Mouse (Mus musculus): ENCODE data around the gene Krt17.
"Not testable (repeated sequence)": the region's sequence is repeated elsewhere in the genome, so short reads cannot be mapped to it uniquely, and the experiment has no call there.

The Krt17 gene

GRCm38 (mm10) chr11:100262058-100262980, 1.5 kb upstream of the Krt17 start:
- no peak for DNase-seq (ENCODE audit: low spot score)

- no peak for DNase-seq (ENCODE audit: low spot score)
Measured at GRCm38 (mm10) chr11:100261235-100261605, 391 bp upstream of the Krt17 start.

GRCm38 (mm10) chr11:100259079-100259478, 1.8 kb downstream of the Krt17 start:
- no peak for DNase-seq (ENCODE audit: low spot score)

- DNase-seq (ENCODE audit: low spot score), result no peak
Measured at GRCm38 (mm10) chr11:100257967-100258366, 2.9 kb downstream of the Krt17 start.

- DNase-seq (ENCODE audit: low spot score), result no peak
Measured at GRCm38 (mm10) chr11:100255514-100255913, 5.3 kb downstream of the Krt17 start.

DNA sequence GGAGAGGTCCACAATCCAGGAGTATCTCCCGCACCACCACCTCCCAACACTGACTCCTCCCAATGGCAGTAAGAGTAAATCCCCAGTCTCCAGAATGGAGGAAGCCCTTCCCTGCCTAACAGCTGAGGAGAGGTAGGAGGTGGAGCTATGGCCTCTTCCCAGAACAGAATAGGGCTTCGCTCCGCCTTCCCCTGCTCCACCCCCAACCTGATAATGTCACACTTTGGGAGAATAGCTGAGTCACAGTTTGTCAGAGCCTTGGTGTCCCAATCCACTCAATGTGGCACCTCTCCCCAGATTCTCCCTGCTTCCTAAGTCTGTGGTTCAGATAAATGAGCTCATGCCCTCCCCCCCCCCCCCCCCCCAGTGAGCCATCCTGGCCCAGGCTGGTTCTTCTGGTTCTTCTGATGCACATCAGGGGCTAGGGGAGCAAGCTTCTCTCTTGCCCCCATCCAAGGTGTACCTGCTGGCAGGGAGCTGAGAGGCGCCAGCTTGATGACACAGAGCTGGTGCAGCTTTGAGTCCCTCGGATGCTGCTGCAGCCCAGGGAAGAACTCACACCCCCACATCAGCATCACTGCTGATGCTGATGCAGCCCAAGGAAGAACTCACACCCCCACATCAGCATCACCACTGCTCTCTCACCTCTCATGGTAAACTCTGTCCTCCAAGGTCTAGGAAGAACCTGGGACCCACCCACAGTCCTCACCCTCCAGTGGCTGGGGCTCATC, 6.3 kb downstream of the Krt17 start:
- no peak for DNase-seq (ENCODE audit: low spot score)

GRCm38 (mm10) chr11:100248852-100249465, 11.9 kb downstream of the Krt17 start, which contains the start of gene Krt16:
Gene Krt16, minus strand, starts transcription at chr11:100248902.
- DNase-seq (ENCODE audit: low spot score), result no peak

DNA sequence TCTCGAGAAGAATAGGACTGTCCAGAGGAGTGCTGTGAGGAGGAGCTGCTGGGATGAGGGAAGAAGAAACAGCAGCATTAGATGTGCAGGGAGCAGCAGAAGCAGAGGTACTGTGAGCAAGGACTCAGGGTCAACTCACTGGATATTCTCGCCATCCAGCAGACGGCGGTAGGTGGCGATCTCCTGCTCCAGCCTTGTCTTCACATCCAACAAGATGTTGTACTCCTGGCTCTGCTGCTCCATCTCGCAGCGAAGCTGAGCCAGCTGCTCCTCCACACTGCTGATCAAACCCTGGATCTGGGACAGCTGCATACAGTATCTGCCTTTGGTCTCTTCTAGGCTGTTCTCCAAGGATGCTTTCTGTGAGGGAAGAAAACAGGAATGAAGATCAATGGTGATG, 14.4 kb downstream of the Krt17 start:
- not testable (repeated sequence) for DNase-seq (ENCODE audit: low spot score)

GRCm38 (mm10) chr11:100240272-100240671, 20.6 kb downstream of the Krt17 start:
- not testable (repeated sequence) for DNase-seq (ENCODE audit: low spot score)

GRCm38 (mm10) chr11:100221741-100222140, 39.1 kb downstream of the Krt17 start:
- DNase-seq (ENCODE audit: low spot score), result no peak

GRCm38 (mm10) chr11:100219304-100219703, 41.5 kb downstream of the Krt17 start:
- DNase-seq (ENCODE audit: low spot score), result no peak

- DNase-seq (ENCODE audit: low spot score), result no peak
Measured at GRCm38 (mm10) chr11:100208542-100208941, 52.3 kb downstream of the Krt17 start.

GRCm38 (mm10) chr11:100207498-100207897, 53.3 kb downstream of the Krt17 start, which contains the start of gene Krt14:
Gene Krt14, minus strand, starts transcription at chr11:100207548.
- DNase-seq (ENCODE audit: low spot score), result no peak

All from ovary, postnatal 10 days (tissue).